Mouse (Mus musculus): ENCODE data around the gene Syt1.

DNA sequence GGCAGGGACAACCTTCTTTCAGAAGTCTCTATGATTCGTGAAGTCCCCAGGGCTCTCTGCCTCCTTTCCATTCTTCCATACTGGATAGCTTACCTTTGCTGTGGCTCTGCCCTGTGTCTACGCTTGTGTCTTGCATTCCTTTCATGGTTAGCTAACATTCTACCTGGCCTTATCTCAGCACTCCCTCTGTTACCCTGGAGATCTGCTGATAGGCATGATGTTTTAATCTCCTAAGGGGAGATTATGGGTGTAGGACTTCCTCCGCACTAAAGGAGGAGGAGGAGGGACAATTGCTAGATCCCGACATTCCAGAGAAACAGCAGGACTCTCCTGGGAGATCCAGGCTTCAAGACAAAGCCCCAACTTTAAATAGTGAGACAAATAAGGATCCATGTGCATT is 479.7 kb downstream of the Syt1 start:
- TF ChIP-seq CTCF (IDR thresholded peaks at IDR 0.05; ENCODE audit: extremely low read depth, insufficient read length, insufficient replicate concordance, low read depth, low read length) (no peak), POLR2A (IDR thresholded peaks at IDR 0.05; ENCODE audit: low read depth, low read length) (no peak)
